Mouse (Mus musculus) neutrophil, adult 5-6 weeks (primary cell): ENCODE results near the gene Hdac5. TPM values are rescaled to one million over a fixed set of nuclear protein-coding genes. Genes with fewer than 3 reads are reported as not detected.
A peak's percentile ranks its signal among the peaks of the same experiment; 100 is the strongest.

Experiments used
- ATAC-seq: fragments of 151-379, 151-347 bp; 2 replicates; pipeline ENCODE4 v1.8.0; 2017; ENCODE audit warnings: mild to moderate bottlenecking, moderate TSS enrichment; ENCODE audit not compliant: insufficient number of reproducible peaks, poor library complexity, low FRiP score, severe bottlenecking; ENCODE audit errors: extremely low read depth
- total RNA-seq: library from RNA; stranded (forward); fragments of 200-1000 nt; gene quantifications from 2 replicates; pipeline ENCODE4 v1.2.3, GENCODE M21; 2017

Hdac5 gene
- total RNA-seq, 1 experiment from 2014 or later, result 64.1 TPM

- no peak for ATAC-seq
Observed at GRCm38 (mm10) chr11:102217876-102218430, 12.0 kb downstream of the Hdac5 start.

GRCm38 (mm10) chr11:102217396-102217795 lies 12.6 kb downstream of the Hdac5 start:
- no peak for ATAC-seq

GRCm38 (mm10) chr11:102216886-102217240 lies 13.1 kb downstream of the Hdac5 start:
- ATAC-seq, result no peak

GRCm38 (mm10) chr11:102216056-102216885 lies 13.7 kb downstream of the Hdac5 start:
- no peak for ATAC-seq

- no peak for ATAC-seq
Observed at GRCm38 (mm10) chr11:102215511-102215910, 14.5 kb downstream of the Hdac5 start.

- ATAC-seq, result no peak
Observed at GRCm38 (mm10) chr11:102214430-102215156, 15.4 kb downstream of the Hdac5 start.

- ATAC-seq, result no peak
Observed at GRCm38 (mm10) chr11:102211936-102212341, 18.0 kb downstream of the Hdac5 start.

- ATAC-seq, result no peak
Observed at GRCm38 (mm10) chr11:102211011-102211410, 19.0 kb downstream of the Hdac5 start.

GRCm38 (mm10) chr11:102210185-102210584 lies 19.8 kb downstream of the Hdac5 start:
- no peak for ATAC-seq

- ATAC-seq, result peak; percentile 60
Observed at GRCm38 (mm10) chr11:102209742-102210141, 20.2 kb downstream of the Hdac5 start.

GRCm38 (mm10) chr11:102208846-102209245 lies 21.1 kb downstream of the Hdac5 start:
- ATAC-seq, result no peak

- no peak for ATAC-seq
Observed at GRCm38 (mm10) chr11:102207825-102208777, 21.9 kb downstream of the Hdac5 start.

GRCm38 (mm10) chr11:102206481-102206880 lies 23.5 kb downstream of the Hdac5 start:
- ATAC-seq, result no peak

- ATAC-seq, result no peak
Observed at GRCm38 (mm10) chr11:102201408-102201821, 28.6 kb downstream of the Hdac5 start.

- no peak for ATAC-seq
Observed at GRCm38 (mm10) chr11:102199856-102200255, 30.1 kb downstream of the Hdac5 start.

GRCm38 (mm10) chr11:102198245-102198644 lies 31.7 kb downstream of the Hdac5 start:
- ATAC-seq, result no peak

- ATAC-seq, result no peak
Observed at GRCm38 (mm10) chr11:102196018-102196797, 33.8 kb downstream of the Hdac5 start.
